Mouse (Mus musculus): Measurements from ENCODE around the gene Ppme1. TPM values are rescaled to one million over a fixed set of nuclear protein-coding genes. Genes with fewer than 3 reads are reported as not detected.

Gene Ppme1
- total and polyA plus RNA-seq, 3 experiments = 29.5 to 74.0 TPM; not detected in 1

DNA sequence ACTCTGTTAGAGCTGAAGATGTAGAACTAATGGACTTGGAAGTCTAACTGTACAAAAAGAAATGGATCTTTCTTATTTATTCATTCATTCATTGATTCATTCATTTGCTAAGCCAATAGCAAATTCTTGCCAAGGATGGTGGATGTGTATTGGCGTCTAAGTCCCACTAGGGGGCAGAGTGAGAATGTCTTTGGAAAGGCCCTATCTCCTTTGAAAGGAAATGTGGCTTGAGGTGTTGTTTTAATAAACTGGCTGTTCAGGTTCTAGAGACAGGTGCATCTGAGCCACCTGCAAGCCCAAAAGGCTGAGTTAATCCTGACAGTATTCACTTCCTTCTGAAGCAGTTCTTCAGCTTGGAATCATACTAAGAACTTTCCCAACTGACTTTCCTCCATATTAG is 92.3 kb downstream of the Ppme1 start:
- peak; percentile 78 for DNase-seq (ENCODE audit: low read depth, low spot score)
- TF ChIP-seq CTCF (IDR thresholded peaks at IDR 0.05 in 2 of 3, conservative IDR thresholded peaks at IDR 0.05 in 1 of 3; ENCODE audit: control insufficient read depth in 1 of 3, insufficient read depth in 1 of 3, low read depth in 2 of 3, low read length in 3 of 3, poor library complexity in 1 of 3, severe bottlenecking in 1 of 3) (peak; percentile 31 to 82 (median 68)), ZC3H11A (IDR thresholded peaks at IDR 0.05; ENCODE audit: low read depth, low read length) (peak; percentile 80), TCF12 (IDR thresholded peaks at IDR 0.05; ENCODE audit: low read depth, low read length) (no peak), ETS1 (IDR thresholded peaks at IDR 0.05; ENCODE audit: low read depth, low read length) (no peak), SMC3 (IDR thresholded peaks at IDR 0.05; ENCODE audit: low read depth, low read length) (peak; percentile 77), RAD21 (IDR thresholded peaks at IDR 0.05; ENCODE audit: low read depth, low read length) (peak; percentile 89)

More for the DNA sequence above, 92.3 kb downstream of the Ppme1 start:
- Histone ChIP-seq H3K27ac (ENCODE audit: control insufficient read depth, low read depth, low read length) (no peak overlapping the region), H3K9me3 (replicated peaks; ENCODE audit: insufficient read depth, low read length) (no peaks in the 10 kb centered on the region), H3K27me3 (ENCODE audit: control insufficient read depth in 1 of 2, insufficient read depth in 2 of 2, low read length in 2 of 2) (peaks cover 0 to 2% of the 10 kb centered on the region in 2 experiments; a peak in 2 of 4 replicates), H3K4me3 (ENCODE audit: control insufficient read depth in 1 of 2, insufficient read depth in 1 of 2, low read depth in 2 of 2, low read length in 2 of 2) (no peak overlapping the region), H3K4me1 (ENCODE audit: control insufficient read depth in 1 of 2, insufficient read depth in 2 of 2, low read length in 2 of 2) (no peaks in the 10 kb centered on the region), H3K36me3 (ENCODE audit: control insufficient read depth in 1 of 2, insufficient read depth in 2 of 2, low read length in 2 of 2) (no peaks in the 10 kb centered on the region), H3K79me2 (ENCODE audit: control insufficient read depth, insufficient read depth, low read length, poor library complexity) (no peaks in the 10 kb centered on the region), H3K9ac (ENCODE audit: control insufficient read depth, low read depth, low read length, poor library complexity, severe bottlenecking) (no peak overlapping the region)

Other genes starting within 250 kb of the Ppme1 start
- 6.3 and 8.1 TPM in 2 replicates for gene Lipt2, start 213.0 kb downstream of the Ppme1 start, total RNA-seq (2012; rRNA removed)
- gene Lipt2, start 213.0 kb downstream of the Ppme1 start, polyA plus RNA-seq (2012; ENCODE audit: insufficient read depth in 1 of 2, insufficient read length in 2 of 2, low read depth in 1 of 2, low replicate concordance in 2 of 2, missing spikeins in 1 of 2) = 10 to 100 TPM in 1 of 2 experiments, not detected in 1; 10.3 TPM
- 3.8 and 6.7 TPM in 2 replicates for gene Kcne3, start 195.8 kb downstream of the Ppme1 start, total RNA-seq (2012; rRNA removed)
- 1 to 10 TPM in 1 of 2 experiments, not detected in 1; 4.9 TPM for gene Kcne3, start 195.8 kb downstream of the Ppme1 start, polyA plus RNA-seq (2012; ENCODE audit: insufficient read depth in 1 of 2, insufficient read length in 2 of 2, low read depth in 1 of 2, low replicate concordance in 2 of 2, missing spikeins in 1 of 2)
- gene Pgm2l1, start 144.9 kb downstream of the Ppme1 start, total RNA-seq (2012; rRNA removed) = 4.4 and 5.7 TPM in 2 replicates
- gene Pgm2l1, start 144.9 kb downstream of the Ppme1 start, polyA plus RNA-seq (2012; ENCODE audit: insufficient read depth in 1 of 2, insufficient read length in 2 of 2, low read depth in 1 of 2, low replicate concordance in 2 of 2, missing spikeins in 1 of 2) = 10 to 100 TPM in 1 of 2 experiments, not detected in 1; 10.5 TPM
- 0.35 and 0.39 TPM in 2 replicates for gene P4ha3, start 86.8 kb downstream of the Ppme1 start, total RNA-seq (2012; rRNA removed)
- gene P4ha3, start 86.8 kb downstream of the Ppme1 start, polyA plus RNA-seq (2012; ENCODE audit: insufficient read depth in 1 of 2, insufficient read length in 2 of 2, low read depth in 1 of 2, low replicate concordance in 2 of 2, missing spikeins in 1 of 2) = not detected
- 8.5 and 9.2 TPM in 2 replicates for gene C2cd3, start 74 bp downstream of the Ppme1 start, total RNA-seq (2012; rRNA removed)
- 10 to 100 TPM in 1 of 2 experiments, not detected in 1; 23.5 TPM for gene C2cd3, start 74 bp downstream of the Ppme1 start, polyA plus RNA-seq (2012; ENCODE audit: insufficient read depth in 1 of 2, insufficient read length in 2 of 2, low read depth in 1 of 2, low replicate concordance in 2 of 2, missing spikeins in 1 of 2)
- 0.10 TPM in 1 of 2 replicates, not detected in the other for gene Ucp3, start 100.7 kb upstream of the Ppme1 start, total RNA-seq (2012; rRNA removed)
- not detected for gene Ucp3, start 100.7 kb upstream of the Ppme1 start, polyA plus RNA-seq (2012; ENCODE audit: insufficient read depth in 1 of 2, insufficient read length in 2 of 2, low read depth in 1 of 2, low replicate concordance in 2 of 2, missing spikeins in 1 of 2)
- 139 and 156 TPM in 2 replicates for gene Ucp2, start 121.0 kb upstream of the Ppme1 start, total RNA-seq (2012; rRNA removed)
- gene Ucp2, start 121.0 kb upstream of the Ppme1 start, polyA plus RNA-seq (2012; ENCODE audit: insufficient read depth in 1 of 2, insufficient read length in 2 of 2, low read depth in 1 of 2, low replicate concordance in 2 of 2, missing spikeins in 1 of 2) = 100 to 1,000 TPM in 1 of 2 experiments, not detected in 1; 724 TPM
- 2.0 and 2.2 TPM in 2 replicates for gene Dnajb13, start 142.7 kb upstream of the Ppme1 start, total RNA-seq (2012; rRNA removed)
- 1 to 10 TPM in 1 of 2 experiments, not detected in 1; 3.6 TPM for gene Dnajb13, start 142.7 kb upstream of the Ppme1 start, polyA plus RNA-seq (2012; ENCODE audit: insufficient read depth in 1 of 2, insufficient read length in 2 of 2, low read depth in 1 of 2, low replicate concordance in 2 of 2, missing spikeins in 1 of 2)
- 6.1 and 8.1 TPM in 2 replicates for gene Coa4, start 164.8 kb upstream of the Ppme1 start, total RNA-seq (2012; rRNA removed)
- gene Coa4, start 164.8 kb upstream of the Ppme1 start, polyA plus RNA-seq (2012; ENCODE audit: insufficient read depth in 1 of 2, insufficient read length in 2 of 2, low read depth in 1 of 2, low replicate concordance in 2 of 2, missing spikeins in 1 of 2) = 10 to 100 TPM in 1 of 2 experiments, not detected in 1; 13.8 TPM
- gene Rab6a, start 235.1 kb upstream of the Ppme1 start, total RNA-seq (2012; rRNA removed) = 43.2 and 45.1 TPM in 2 replicates
- gene Rab6a, start 235.1 kb upstream of the Ppme1 start, polyA plus RNA-seq (2012; ENCODE audit: insufficient read depth in 1 of 2, insufficient read length in 2 of 2, low read depth in 1 of 2, low replicate concordance in 2 of 2, missing spikeins in 1 of 2) = 10 to 100 TPM; 58.4 to 92.8 TPM
- gene Mrpl48, start 236.0 kb upstream of the Ppme1 start, total RNA-seq (2012; rRNA removed) = 39.5 and 45.5 TPM in 2 replicates
- 10 to 100 TPM in 1 of 2 experiments, not detected in 1; 67.3 TPM for gene Mrpl48, start 236.0 kb upstream of the Ppme1 start, polyA plus RNA-seq (2012; ENCODE audit: insufficient read depth in 1 of 2, insufficient read length in 2 of 2, low read depth in 1 of 2, low replicate concordance in 2 of 2, missing spikeins in 1 of 2)

Measured in MEL (cell line).